Mouse (Mus musculus) CH12.LX (cell line): ENCODE measurements around the gene Kiss1r. TPM values are rescaled to one million over a fixed set of nuclear protein-coding genes. Genes with fewer than 3 reads are reported as not detected.

Source experiments
- DNase-seq: peaks from one replicate; pipeline ENCODE4 v3.0.0-alpha.2; 2013; ENCODE audit errors: extremely low read depth
- H3K27ac ChIP-seq: 2 replicates; pipeline ENCODE4 v1.5.1; 2012; ENCODE audit warnings: low read depth, mild to moderate bottlenecking, control low read depth, moderate library complexity; ENCODE audit not compliant: insufficient read depth
- H3K27me3 ChIP-seq: replicated peaks from 2 replicates; pipeline ENCODE3; 2012; ENCODE audit warnings: inconsistent platforms
- H3K36me3 ChIP-seq, 2 experiments: replicated peaks in 1 of 2; 2 replicates each; pipeline versions ENCODE3 to v1.6.1; 2012; ENCODE audit warnings: inconsistent platforms in 1 of 2, low read length in 1 of 2, mild to moderate bottlenecking in 1 of 2, mixed read lengths in 1 of 2, moderate library complexity in 1 of 2; ENCODE audit not compliant: control insufficient read depth in 1 of 2, insufficient read depth in 1 of 2
- H3K4me1 ChIP-seq, 2 experiments: 2 replicates each; pipeline ENCODE4 v1.6.1; 2012; ENCODE audit warnings: inconsistent platforms in 1 of 2, moderate library complexity in 1 of 2; ENCODE audit not compliant: insufficient read depth in 2 of 2, control insufficient read depth in 1 of 2
- H3K4me2 ChIP-seq: 2 replicates; pipeline ENCODE4 v1.6.1; 2012; ENCODE audit warnings: low read depth, mild to moderate bottlenecking, control low read depth; ENCODE audit not compliant: poor library complexity, insufficient read depth, severe bottlenecking
- H3K4me3 ChIP-seq, 3 experiments: fragments of 150-350 bp in 1 of 3; sonication (generic) in 1 of 3; replicated peaks in 1 of 3; 2 replicates each; pipeline versions ENCODE3 to v1.5.1; 2011 to 2012; ENCODE audit warnings: low read depth in 2 of 3, low read length in 2 of 3, mild to moderate bottlenecking in 2 of 3, moderate library complexity in 2 of 3, control low read depth in 1 of 3, improper control_type of control experiment in 1 of 3, inconsistent platforms in 1 of 3, mixed read lengths in 1 of 3; ENCODE audit not compliant: poor library complexity in 1 of 3
- H3K79me2 ChIP-seq: replicated peaks from 2 replicates; pipeline ENCODE4 v1.6.1; 2012; ENCODE audit warnings: mild to moderate bottlenecking, moderate library complexity; ENCODE audit not compliant: control insufficient read depth, poor library complexity, insufficient read depth, severe bottlenecking; ENCODE audit errors: extremely low read depth
- H3K9ac ChIP-seq: 2 replicates; pipeline ENCODE4 v1.6.1; 2012; ENCODE audit warnings: low read depth, mild to moderate bottlenecking, control low read depth, moderate library complexity; ENCODE audit not compliant: insufficient read depth
- H3K9me3 ChIP-seq: replicated peaks from 2 replicates; pipeline ENCODE3; 2012; ENCODE audit warnings: low read length, inconsistent platforms, mixed read lengths
- BHLHE40 ChIP-seq: IDR thresholded peaks from 2 replicates; pipeline ENCODE4 v1.6.1; 2011; ENCODE audit warnings: mild to moderate bottlenecking, low read depth, low read length, improper control_type of control experiment
- CHD1 ChIP-seq: IDR thresholded peaks from 2 replicates; pipeline ENCODE4 v1.6.1; 2012; ENCODE audit warnings: low read depth, low read length, improper control_type of control experiment, inconsistent platforms
- CHD2 ChIP-seq: IDR thresholded peaks from 2 replicates; pipeline ENCODE4 v1.6.1; 2011; ENCODE audit warnings: low read length, improper control_type of control experiment
- MAX ChIP-seq: IDR thresholded peaks from 2 replicates; pipeline ENCODE4 v1.6.1; 2011; ENCODE audit warnings: low read length, improper control_type of control experiment
- MXI1 ChIP-seq: IDR thresholded peaks from 2 replicates; pipeline ENCODE4 v1.6.1; 2011; ENCODE audit warnings: mild to moderate bottlenecking, low read depth, low read length, improper control_type of control experiment
- NELFE ChIP-seq: IDR thresholded peaks from 2 replicates; pipeline ENCODE4 v1.6.1; 2011; ENCODE audit warnings: low read depth, low read length, improper control_type of control experiment
- POLR2AphosphoS2 ChIP-seq: IDR thresholded peaks from 2 replicates; pipeline ENCODE4 v1.6.1; 2011; ENCODE audit warnings: low read depth, low read length, improper control_type of control experiment
- RAD21 ChIP-seq: IDR thresholded peaks from 2 replicates; pipeline ENCODE4 v1.6.1; 2011; ENCODE audit warnings: low read depth, mild to moderate bottlenecking, low read length, improper control_type of control experiment, moderate library complexity
- SIN3A ChIP-seq: IDR thresholded peaks from 2 replicates; pipeline ENCODE4 v1.6.1; 2012; ENCODE audit warnings: low read length, improper control_type of control experiment, inconsistent platforms
- TCF12 ChIP-seq: IDR thresholded peaks from 2 replicates; pipeline ENCODE4 v1.6.1; 2014; ENCODE audit warnings: low read depth, mild to moderate bottlenecking, inconsistent platforms, low read length, improper control_type of control experiment
- UBTF ChIP-seq: IDR thresholded peaks from 2 replicates; pipeline ENCODE4 v1.6.1; 2012; ENCODE audit warnings: low read depth, mild to moderate bottlenecking, inconsistent platforms, low read length, improper control_type of control experiment, moderate library complexity
- USF1 ChIP-seq: IDR thresholded peaks from 2 replicates; pipeline ENCODE4 v1.6.1; 2014; ENCODE audit warnings: low read depth, mild to moderate bottlenecking, inconsistent platforms, low read length, improper control_type of control experiment
- USF2 ChIP-seq: conservative IDR thresholded peaks from 2 replicates; pipeline ENCODE4 v1.6.1; 2011; ENCODE audit warnings: low read depth, low read length, improper control_type of control experiment
- ZKSCAN1 ChIP-seq: IDR thresholded peaks from 2 replicates; pipeline ENCODE4 v1.6.1; 2012; ENCODE audit warnings: low read depth, inconsistent platforms, low read length, improper control_type of control experiment, borderline replicate concordance
- dilution Hi-C: fragments of 300-500 bp; cut with MboI; formaldehyde crosslinking; loops from 2 replicates; pipeline ENCODE4 v1.14.3; 2020; ENCODE audit warnings: low sequenced_read_pairs; ENCODE audit not compliant: extremely low pct_unique_long_range_greater_than_20kb, extremely low pct_ligation_motif_present
- in situ Hi-C: fragments of 300-500 bp; cut with MboI; formaldehyde crosslinking; loops from 3 replicates; pipeline ENCODE4 v1.14.3; 2019; ENCODE audit warnings: low sequenced_read_pairs, low pct_ligation_motif_present, low pct_unique_long_range_greater_than_20kb, mixed read lengths
- polyA plus RNA-seq: library from polyadenylated mRNA; unstranded; fragments of >175 nt; gene quantifications from 2 replicates; pipeline ENCODE4 v1.2.1, GENCODE M21; 2012; ENCODE audit warnings: low read depth; ENCODE audit not compliant: insufficient read length
- total RNA-seq, 2 experiments: library from RNA; depleted of rRNA; stranded (reverse); fragments of 300-350 nt in 1 of 2; fragments of >200 nt in 1 of 2; gene quantifications; 2 replicates each; pipeline ENCODE4 v1.2.3; 2012 to 2014

Gene Kiss1r
- total and polyA plus RNA-seq, 3 experiments, result 0.17 to 0.76 (median 0.24) TPM

- DNase-seq, result no peak
- Histone ChIP-seq H3K9me3 (no peaks in the 10 kb centered on the region), H3K27me3 (no peaks in the 10 kb centered on the region), H3K9ac (0 out of 2 replicates have a peak overlapping the region, but pooled peaks have one; percentile 2), H3K4me2 (peak overlapping the region; percentile 19; the same call in 1 of the 2 replicates), H3K4me3 (peak overlapping the region in 1 of 3 experiments; percentile 3), H3K27ac (peak overlapping the region; percentile 57), H3K4me1 (peaks cover 68 to 98% of the 10 kb centered on the region in 2 experiments), H3K36me3 (peaks cover 73 to 96% of the 10 kb centered on the region in 2 experiments), H3K79me2 (peaks cover 97% of the 10 kb centered on the region)
- in situ Hi-C loops (no loop called here), dilution Hi-C loops (no loop called here)
- TF ChIP-seq NELFE (no peak), BHLHE40 (peak; percentile 23; the same call in 1 of the 2 replicates), ZKSCAN1 (no peak), SIN3A (no peak), USF1 (no peak)
Measured at GRCm38 (mm10) chr10:79934794-79935569, 18.2 kb downstream of the Kiss1r start.

- DNase-seq, result no peak
- in situ Hi-C loops (no loop called here), dilution Hi-C loops (no loop called here)
- Histone ChIP-seq H3K9ac (peak overlapping the region; percentile 43), H3K4me2 (peak overlapping the region; percentile 33), H3K4me1 (peaks cover 73 to 96% of the 10 kb centered on the region in 2 experiments), H3K27ac (peak overlapping the region; percentile 97), H3K27me3 (no peaks in the 10 kb centered on the region), H3K4me3 (peak overlapping the region in 1 of 3 experiments; percentile 40), H3K9me3 (no peaks in the 10 kb centered on the region), H3K36me3 (peaks cover 66 to 91% of the 10 kb centered on the region in 2 experiments), H3K79me2 (peaks cover 87% of the 10 kb centered on the region)
- peak; percentile 81 for TF ChIP-seq BHLHE40
- TF ChIP-seq POLR2AphosphoS2, result 0 out of 2 replicates have a peak, but pooled peaks have one; percentile 44
- no peak for TF ChIP-seq CHD2
- TF ChIP-seq MAX, result peak; percentile 47; the same call in 1 of the 2 replicates
- TF ChIP-seq SIN3A, result peak; percentile 48; the same call in 1 of the 2 replicates
- 0 out of 2 replicates have a peak, but pooled peaks have one; percentile 6 for TF ChIP-seq TCF12
- no peak for TF ChIP-seq RAD21
- 0 out of 2 replicates have a peak, but pooled peaks have one; percentile 54 for TF ChIP-seq CHD1
- 0 out of 2 replicates have a peak, but pooled peaks have one; percentile 58 for TF ChIP-seq UBTF
- TF ChIP-seq MXI1, result peak; percentile 66
- no peak for TF ChIP-seq USF2
Measured at GRCm38 (mm10) chr10:79936284-79936910, 19.6 kb downstream of the Kiss1r start.
